Mouse (Mus musculus) intestine, postnatal 0 days (tissue): ENCODE measurements around the gene Dok4. TPM values are rescaled to one million over a fixed set of nuclear protein-coding genes. Genes with fewer than 3 reads are reported as not detected.
"Not testable (repeated sequence)": the region's sequence is repeated elsewhere in the genome, so short reads cannot be mapped to it uniquely, and the experiment has no call there.

Experiments used
- ATAC-seq: fragments of 200-750 bp; cut with Nextera tagmentation; 2 replicates; pipeline ENCODE4 v1.8.0; 2017; ENCODE audit warnings: mild to moderate bottlenecking, moderate TSS enrichment, moderate library complexity
- H3K27ac ChIP-seq: fragments of 300-500 bp; sonication (generic); 2 replicates; pipeline ENCODE4 v1.5.1; 2014; ENCODE audit warnings: mild to moderate bottlenecking, low read depth, low read length, moderate library complexity
- H3K27me3 ChIP-seq: fragments of 300-500 bp; sonication (generic); replicated peaks from 2 replicates; pipeline ENCODE4 v1.6.1; 2014; ENCODE audit warnings: low read length, mixed read lengths; ENCODE audit not compliant: control insufficient read depth, insufficient read depth
- H3K36me3 ChIP-seq: fragments of 300-500 bp; sonication (generic); 2 replicates; pipeline ENCODE4 v1.6.1; 2014; ENCODE audit warnings: mild to moderate bottlenecking, moderate library complexity; ENCODE audit not compliant: control insufficient read depth, insufficient read depth
- H3K4me1 ChIP-seq: fragments of 300-500 bp; sonication (generic); replicated peaks from 2 replicates; pipeline ENCODE4 v1.6.1; 2014; ENCODE audit warnings: antibody characterized with exemption, low read length, mixed read lengths; ENCODE audit not compliant: control insufficient read depth, insufficient read depth
- H3K4me2 ChIP-seq: fragments of 300-500 bp; sonication (generic); replicated peaks from 2 replicates; pipeline ENCODE4 v1.6.1; 2014; ENCODE audit warnings: low read depth, mild to moderate bottlenecking, moderate library complexity
- H3K4me3 ChIP-seq: fragments of 300-500 bp; sonication (generic); 2 replicates; pipeline ENCODE4 v1.5.1; 2014; ENCODE audit warnings: low read depth, low read length
- H3K9ac ChIP-seq: fragments of 300-500 bp; sonication (generic); 2 replicates; pipeline ENCODE4 v1.6.1; 2014; ENCODE audit warnings: mild to moderate bottlenecking, low read depth, low read length
- H3K9me3 ChIP-seq: fragments of 300-500 bp; sonication (generic); 2 replicates; pipeline ENCODE4 v1.6.1; 2016; ENCODE audit warnings: mixed run types; ENCODE audit not compliant: control insufficient read depth
- CTCF ChIP-seq: sonication (generic); IDR thresholded peaks from 2 replicates; pipeline ENCODE4 v1.5.1; 2016; ENCODE audit warnings: low read depth, mild to moderate bottlenecking, control low read depth, antibody characterized with exemption, moderate library complexity
- WGBS: fragments of 180-500 bp; shearing (Covaris S2); extraction: QIAGEN DNeasy Blood & Tissue Kit; methylation state at CpG from one replicate; pipeline ENCODE4 v1.1.7; 2014; 5-methylcytosine and 5-hydroxymethylcytosine counted together
- polyA plus RNA-seq: library from polyadenylated mRNA; unstranded; fragments of >200 nt; fragmentation: Nextera tagmentation; extraction: Ambion mirVana; gene quantifications from 2 replicates; pipeline ENCODE4 v1.2.1, GENCODE M21; 2015

The Dok4 gene
- polyA plus RNA-seq, 1 experiment from 2014 or later, result 51.0 TPM

- ATAC-seq, result 0 out of 2 replicates have a peak, but pooled peaks have one; percentile 46
- Histone ChIP-seq H3K4me2 (no peak overlapping the region), H3K9ac (no peak overlapping the region), H3K4me1 (no peaks in the 10 kb centered on the region), H3K9me3 (no peaks in the 10 kb centered on the region), H3K36me3 (peaks cover 49% of the 10 kb centered on the region), H3K27me3 (no peaks in the 10 kb centered on the region), H3K4me3 (no peak overlapping the region), H3K27ac (no peak overlapping the region)
- 74% methylated on average over 8 of the region's 8 CpGs for WGBS
- peak; percentile 91 for TF ChIP-seq CTCF
Observed at GRCm38 (mm10) chr8:94861352-94861910, 14.7 kb downstream of the Dok4 start.

GRCm38 (mm10) chr8:94857346-94858173 is 18.6 kb downstream of the Dok4 start, which contains the start of gene Polr2c:
TSS of gene Polr2c (plus strand) at chr8:94857450.
- ATAC-seq, result peak; percentile 67
- H3K36me3 ChIP-seq, result peaks cover 44% of the 10 kb centered on the region
- peak; percentile 94 for TF ChIP-seq CTCF
- under 1% methylated on average over 68 of the region's 68 CpGs for WGBS
- peak within 1 kb of the TSS; percentile 66 for H3K27ac ChIP-seq
- no peaks in the 10 kb centered on the region for H3K9me3 ChIP-seq
- no peaks in the 10 kb centered on the region for H3K27me3 ChIP-seq
- H3K9ac ChIP-seq, result peak within 1 kb of the TSS; percentile 91
- peak within 1 kb of the TSS; percentile 79 for H3K4me2 ChIP-seq
- no peaks in the 10 kb centered on the region for H3K4me1 ChIP-seq
- peak within 1 kb of the TSS; percentile 93 for H3K4me3 ChIP-seq

- Histone ChIP-seq H3K9ac (no peak overlapping the region), H3K4me2 (peak overlapping the region; percentile 79), H3K27me3 (no peaks in the 10 kb centered on the region), H3K36me3 (peaks cover 44% of the 10 kb centered on the region), H3K4me1 (no peaks in the 10 kb centered on the region), H3K27ac (no peak overlapping the region), H3K9me3 (no peaks in the 10 kb centered on the region), H3K4me3 (no peak overlapping the region)
- 23% methylated on average over 5 of the region's 5 CpGs for WGBS
- TF ChIP-seq CTCF, result no peak
- 0 out of 2 replicates have a peak, but pooled peaks have one; percentile 5 for ATAC-seq
Observed at GRCm38 (mm10) chr8:94857011-94857345, 19.2 kb downstream of the Dok4 start.

GRCm38 (mm10) chr8:94854761-94855160 is 21.4 kb downstream of the Dok4 start:
- H3K27me3 ChIP-seq, H3K4me2 ChIP-seq, H3K9me3 ChIP-seq, H3K4me1 ChIP-seq, H3K27ac ChIP-seq, H3K4me3 ChIP-seq, ATAC-seq, H3K9ac ChIP-seq: not testable (repeated sequence)
- peaks cover 56% of the 10 kb centered on the region for H3K36me3 ChIP-seq
- WGBS, result 89% methylated on average over 11 of the region's 11 CpGs

- H3K4me1 ChIP-seq, result no peaks in the 10 kb centered on the region
- 94% methylated on average over 5 of the region's 5 CpGs for WGBS
- H3K27ac ChIP-seq, result no peak overlapping the region
- ATAC-seq, result no peak
- no peak overlapping the region for H3K4me3 ChIP-seq
- no peak for TF ChIP-seq CTCF
- H3K27me3 ChIP-seq, result no peaks in the 10 kb centered on the region
- H3K36me3 ChIP-seq, result peaks cover 97% of the 10 kb centered on the region
- H3K4me2 ChIP-seq, result no peak overlapping the region
- H3K9ac ChIP-seq, result no peak overlapping the region
- H3K9me3 ChIP-seq, result no peaks in the 10 kb centered on the region
Observed at GRCm38 (mm10) chr8:94850049-94850448, 26.1 kb downstream of the Dok4 start.

GRCm38 (mm10) chr8:94841183-94841582 is 34.9 kb downstream of the Dok4 start:
- TF ChIP-seq CTCF, result peak; percentile 33
- H3K36me3 ChIP-seq, result peaks cover 38% of the 10 kb centered on the region
- H3K9me3 ChIP-seq, result no peaks in the 10 kb centered on the region
- H3K4me1 ChIP-seq, result peaks cover 7% of the 10 kb centered on the region; the same call in 1 of the 2 replicates
- no peak overlapping the region for H3K4me3 ChIP-seq
- H3K9ac ChIP-seq, result no peak overlapping the region
- H3K4me2 ChIP-seq, result no peak overlapping the region
- H3K27ac ChIP-seq, result no peak overlapping the region
- ATAC-seq, result no peak
- no peaks in the 10 kb centered on the region for H3K27me3 ChIP-seq
- 56% methylated on average over 2 of the region's 2 CpGs for WGBS
